Mouse (Mus musculus): ENCODE measurements around the gene Hsd17b2. TPM values are rescaled to one million over a fixed set of nuclear protein-coding genes. Genes with fewer than 3 reads are reported as not detected.

Gene Hsd17b2
- total and polyA plus RNA-seq, 2 experiments: 259 to 380 TPM

DNA sequence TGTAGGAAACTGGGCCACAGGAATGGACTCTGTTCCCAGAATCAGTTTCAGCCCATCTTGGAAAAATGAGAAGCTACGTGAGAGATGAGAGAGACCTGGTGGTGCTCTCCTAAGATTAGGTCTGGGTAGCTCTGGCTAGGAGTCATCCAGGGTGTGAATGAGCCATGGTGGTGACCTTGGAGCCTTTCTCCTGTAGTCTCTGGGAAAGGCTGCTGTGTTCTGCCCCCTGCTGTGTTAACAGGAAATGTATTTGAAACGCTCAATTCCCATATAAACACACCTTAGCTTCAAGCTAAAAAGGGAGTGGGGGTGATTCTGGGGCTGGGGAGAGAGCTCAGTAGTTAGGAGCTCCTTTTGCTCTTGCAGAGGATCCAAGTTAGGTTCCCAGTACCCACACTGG, 45.7 kb downstream of the Hsd17b2 start:
- H3K9ac ChIP-seq (ENCODE audit: low read depth, low read length): no peak overlapping the region
- H3K27ac ChIP-seq (replicated peaks; ENCODE audit: insufficient read depth, low read depth, low read length): peak overlapping the region; percentile 58
- H3K4me3 ChIP-seq (ENCODE audit: insufficient read depth, low read depth, low read length): no peak overlapping the region
- peaks cover 28% of the 10 kb centered on the region for H3K36me3 ChIP-seq (ENCODE audit: control insufficient read depth, insufficient read depth, low read length)
- DNase-seq (ENCODE audit: extremely low read depth, low read depth, low spot score): no peak
- TF ChIP-seq CTCF (IDR thresholded peaks at IDR 0.05; ENCODE audit: low read depth, low read length) (no peak), POLR2A (IDR thresholded peaks at IDR 0.05; ENCODE audit: extremely low read depth, insufficient read depth, low read length) (no peak)
- peaks cover 21% of the 10 kb centered on the region for H3K4me1 ChIP-seq (ENCODE audit: control insufficient read depth, insufficient read depth, low read length)
- WGBS: 5% methylated on average over 2 of the region's 2 CpGs
- H3K27me3 ChIP-seq (ENCODE audit: control insufficient read depth, insufficient read depth, low read length): no peaks in the 10 kb centered on the region
- peaks cover 2% of the 10 kb centered on the region; the same call in 1 of the 2 replicates for H3K79me2 ChIP-seq (ENCODE audit: control insufficient read depth, insufficient read depth, low read length)

DNA sequence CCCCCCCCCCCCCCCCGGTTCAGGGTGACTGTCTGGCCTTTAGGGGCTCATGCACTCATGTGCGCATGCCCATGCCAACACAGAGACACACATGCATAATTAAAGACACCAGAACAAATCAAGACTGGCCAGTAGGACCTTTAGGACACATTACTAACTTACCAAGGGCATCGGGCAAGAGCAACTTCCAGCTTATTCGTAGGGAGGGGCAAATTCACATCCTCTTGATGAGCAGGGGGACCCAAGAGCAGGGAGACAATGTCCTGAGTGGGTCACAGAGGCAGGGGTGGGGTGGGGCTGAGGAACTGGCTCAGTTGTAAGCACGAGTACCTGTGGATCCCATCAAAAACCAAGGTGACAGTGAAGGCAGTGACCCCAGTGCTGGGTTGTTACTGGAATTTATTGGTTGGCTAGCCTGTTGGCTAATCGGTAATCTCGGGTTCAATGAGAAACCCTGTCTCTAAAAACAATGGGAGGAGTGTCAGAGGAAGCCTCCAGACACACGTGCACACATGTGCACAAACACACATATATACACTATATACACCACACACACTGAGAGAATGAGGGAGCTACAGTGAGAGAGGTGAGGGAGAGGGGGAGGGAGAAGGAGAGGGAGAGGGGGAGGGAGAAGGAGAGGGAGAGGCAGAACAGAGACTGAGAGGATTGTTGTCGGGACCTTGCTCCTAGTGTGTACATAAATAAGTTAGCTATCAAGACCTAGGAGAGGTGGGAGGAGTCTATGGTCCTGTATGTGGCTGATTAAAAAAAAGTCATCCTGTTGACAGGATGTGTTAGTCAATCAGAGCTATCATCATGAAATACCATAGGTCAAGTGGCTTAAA, 46.4 kb downstream of the Hsd17b2 start:
- TF ChIP-seq CTCF (IDR thresholded peaks at IDR 0.05; ENCODE audit: low read depth, low read length) (no peak), POLR2A (IDR thresholded peaks at IDR 0.05; ENCODE audit: extremely low read depth, insufficient read depth, low read length) (no peak)
- H3K4me1 ChIP-seq (ENCODE audit: control insufficient read depth, insufficient read depth, low read length): peaks cover 19% of the 10 kb centered on the region
- no peak overlapping the region for H3K4me3 ChIP-seq (ENCODE audit: insufficient read depth, low read depth, low read length)
- peaks cover 2% of the 10 kb centered on the region; the same call in 1 of the 2 replicates for H3K79me2 ChIP-seq (ENCODE audit: control insufficient read depth, insufficient read depth, low read length)
- peak overlapping the region; percentile 40; the same call in 1 of the 2 replicates for H3K27ac ChIP-seq (replicated peaks; ENCODE audit: insufficient read depth, low read depth, low read length)
- H3K27me3 ChIP-seq (ENCODE audit: control insufficient read depth, insufficient read depth, low read length): no peaks in the 10 kb centered on the region
- no peak overlapping the region for H3K9ac ChIP-seq (ENCODE audit: low read depth, low read length)
- peaks cover 33% of the 10 kb centered on the region for H3K36me3 ChIP-seq (ENCODE audit: control insufficient read depth, insufficient read depth, low read length)
- peak; percentile 36 for DNase-seq (ENCODE audit: extremely low read depth, low read depth, low spot score)
- WGBS: 32% methylated on average over 9 of the region's 9 CpGs

DNA sequence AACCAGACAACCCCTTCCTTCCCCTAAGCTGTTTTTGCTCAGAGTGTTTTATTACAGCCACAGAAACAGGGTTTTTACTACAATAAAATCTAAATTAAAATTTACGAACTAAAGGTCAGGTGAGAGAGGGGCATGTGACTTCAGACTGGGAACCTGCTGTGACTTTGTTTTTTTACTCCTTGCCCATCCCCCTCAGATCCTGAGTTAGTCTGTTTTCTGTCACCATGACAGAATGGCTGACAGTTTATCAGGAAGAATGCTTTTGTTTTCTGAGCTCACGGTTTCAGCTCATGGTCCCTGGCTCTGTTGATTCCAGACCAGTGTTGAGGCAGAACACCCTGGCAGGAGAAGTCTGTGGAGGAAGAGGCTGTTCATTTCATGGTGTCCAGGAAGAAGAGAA, 47.7 kb downstream of the Hsd17b2 start:
- Histone ChIP-seq H3K36me3 (ENCODE audit: control insufficient read depth, insufficient read depth, low read length) (peaks cover 41% of the 10 kb centered on the region), H3K79me2 (ENCODE audit: control insufficient read depth, insufficient read depth, low read length) (peaks cover 2% of the 10 kb centered on the region; the same call in 1 of the 2 replicates), H3K27me3 (ENCODE audit: control insufficient read depth, insufficient read depth, low read length) (no peaks in the 10 kb centered on the region), H3K4me1 (ENCODE audit: control insufficient read depth, insufficient read depth, low read length) (peaks cover 19% of the 10 kb centered on the region), H3K9ac (ENCODE audit: low read depth, low read length) (no peak overlapping the region), H3K27ac (replicated peaks; ENCODE audit: insufficient read depth, low read depth, low read length) (no peak overlapping the region), H3K4me3 (ENCODE audit: insufficient read depth, low read depth, low read length) (no peak overlapping the region)
- DNase-seq (ENCODE audit: extremely low read depth, low read depth, low spot score): no peak
- TF ChIP-seq POLR2A (IDR thresholded peaks at IDR 0.05; ENCODE audit: extremely low read depth, insufficient read depth, low read length) (no peak), CTCF (IDR thresholded peaks at IDR 0.05; ENCODE audit: low read depth, low read length) (no peak)
- WGBS: 69% methylated on average over 2 of the region's 2 CpGs

DNA sequence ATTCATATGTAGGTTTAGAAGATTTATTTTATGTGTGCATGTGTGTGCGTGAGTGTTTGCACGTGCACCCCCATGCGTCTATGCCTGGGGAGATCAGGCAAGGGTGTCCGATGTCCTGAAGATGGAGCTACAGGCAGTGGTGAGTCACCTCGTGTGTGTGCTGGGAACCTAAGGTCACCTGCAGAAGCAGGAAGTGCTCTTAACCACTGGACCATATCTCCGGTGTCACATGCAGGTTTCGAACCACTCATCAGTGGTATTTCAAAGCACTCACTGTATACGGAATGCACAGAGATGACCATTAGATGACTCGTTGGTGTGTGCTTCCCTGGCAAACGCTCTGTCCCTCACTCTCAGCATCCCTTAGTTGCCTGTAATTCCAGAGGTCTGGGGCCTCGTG, 56.2 kb downstream of the Hsd17b2 start:
- WGBS: 86% methylated on average over 11 of the region's 11 CpGs
- H3K9ac ChIP-seq (ENCODE audit: low read depth, low read length): no peak overlapping the region
- H3K4me3 ChIP-seq (ENCODE audit: insufficient read depth, low read depth, low read length): no peak overlapping the region
- DNase-seq (ENCODE audit: extremely low read depth, low read depth, low spot score): no peak
- TF ChIP-seq CTCF (IDR thresholded peaks at IDR 0.05; ENCODE audit: low read depth, low read length) (no peak), POLR2A (IDR thresholded peaks at IDR 0.05; ENCODE audit: extremely low read depth, insufficient read depth, low read length) (no peak)
- no peaks in the 10 kb centered on the region for H3K27me3 ChIP-seq (ENCODE audit: control insufficient read depth, insufficient read depth, low read length)
- H3K79me2 ChIP-seq (ENCODE audit: control insufficient read depth, insufficient read depth, low read length): no peaks in the 10 kb centered on the region
- no peak overlapping the region for H3K27ac ChIP-seq (replicated peaks; ENCODE audit: insufficient read depth, low read depth, low read length)
- H3K4me1 ChIP-seq (ENCODE audit: control insufficient read depth, insufficient read depth, low read length): no peaks in the 10 kb centered on the region
- H3K36me3 ChIP-seq (ENCODE audit: control insufficient read depth, insufficient read depth, low read length): peaks cover 49% of the 10 kb centered on the region

- no peaks in the 10 kb centered on the region for H3K4me1 ChIP-seq (ENCODE audit: control insufficient read depth, insufficient read depth, low read length)
- TF ChIP-seq POLR2A (IDR thresholded peaks at IDR 0.05; ENCODE audit: extremely low read depth, insufficient read depth, low read length) (no peak), CTCF (IDR thresholded peaks at IDR 0.05; ENCODE audit: low read depth, low read length) (no peak)
- no peak overlapping the region for H3K4me3 ChIP-seq (ENCODE audit: insufficient read depth, low read depth, low read length)
- WGBS: 79% methylated on average over 6 of the region's 6 CpGs
- no peak overlapping the region for H3K27ac ChIP-seq (replicated peaks; ENCODE audit: insufficient read depth, low read depth, low read length)
- H3K36me3 ChIP-seq (ENCODE audit: control insufficient read depth, insufficient read depth, low read length): peaks cover 21% of the 10 kb centered on the region
- no peaks in the 10 kb centered on the region for H3K79me2 ChIP-seq (ENCODE audit: control insufficient read depth, insufficient read depth, low read length)
- DNase-seq (ENCODE audit: extremely low read depth, low read depth, low spot score): no peak
- H3K27me3 ChIP-seq (ENCODE audit: control insufficient read depth, insufficient read depth, low read length): no peaks in the 10 kb centered on the region
- no peak overlapping the region for H3K9ac ChIP-seq (ENCODE audit: low read depth, low read length)
Measured at GRCm38 (mm10) chr8:117762776-117763175, 61.1 kb downstream of the Hsd17b2 start.

DNA sequence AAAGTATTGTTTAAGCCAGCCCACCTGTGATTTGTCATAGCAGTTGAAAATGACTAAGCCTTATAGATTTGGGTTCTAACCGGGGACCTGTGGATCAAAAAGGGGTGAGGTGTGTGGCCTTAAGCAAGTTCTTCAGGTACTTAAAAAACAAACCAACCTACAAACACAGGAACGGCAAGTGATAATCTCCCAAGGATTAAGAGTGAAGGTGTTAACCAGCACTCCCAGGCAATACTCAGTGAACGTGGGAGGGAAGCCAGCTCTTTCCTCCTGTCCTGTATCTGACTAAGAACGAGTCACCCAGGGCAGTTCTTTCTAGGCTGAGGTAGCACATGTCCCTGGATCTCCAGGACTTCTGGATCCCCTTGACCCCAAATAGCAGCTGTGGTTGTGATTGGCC, 62.9 kb downstream of the Hsd17b2 start:
- DNase-seq (ENCODE audit: extremely low read depth, low read depth, low spot score): no peak
- Histone ChIP-seq H3K4me1 (ENCODE audit: control insufficient read depth, insufficient read depth, low read length) (no peaks in the 10 kb centered on the region), H3K9ac (ENCODE audit: low read depth, low read length) (no peak overlapping the region), H3K4me3 (ENCODE audit: insufficient read depth, low read depth, low read length) (no peak overlapping the region), H3K79me2 (ENCODE audit: control insufficient read depth, insufficient read depth, low read length) (no peaks in the 10 kb centered on the region), H3K27ac (replicated peaks; ENCODE audit: insufficient read depth, low read depth, low read length) (no peak overlapping the region), H3K36me3 (ENCODE audit: control insufficient read depth, insufficient read depth, low read length) (peaks cover 9% of the 10 kb centered on the region), H3K27me3 (ENCODE audit: control insufficient read depth, insufficient read depth, low read length) (no peaks in the 10 kb centered on the region)
- TF ChIP-seq POLR2A (IDR thresholded peaks at IDR 0.05; ENCODE audit: extremely low read depth, insufficient read depth, low read length): no peak
- 57% methylated on average over 4 of the region's 4 CpGs for WGBS

All from liver, adult 2 months (tissue).